Mouse (Mus musculus) embryonic facial prominence, embryonic 11.5 days (tissue): Measurements from ENCODE around the gene Rnf115. TPM values are rescaled to one million over a fixed set of nuclear protein-coding genes. Genes with fewer than 3 reads are reported as not detected.

Source experiments
- ATAC-seq: fragments of 200-750 bp; cut with Nextera tagmentation; replicated peaks from 2 replicates; pipeline ENCODE4 v1.8.0; 2017; ENCODE audit warnings: low read depth; ENCODE audit not compliant: insufficient number of reproducible peaks, low FRiP score, low TSS enrichment
- DNase-seq: peaks from one replicate; pipeline ENCODE4 v3.0.0-alpha.2; 2015; ENCODE audit warnings: low spot score
- H3K27ac ChIP-seq: fragments of 300-500 bp; sonication (generic); replicated peaks from 2 replicates; pipeline ENCODE4 v1.5.1; 2014; ENCODE audit warnings: mild to moderate bottlenecking, low read depth, low read length, control low read depth
- H3K27me3 ChIP-seq: fragments of 300-500 bp; sonication (generic); 2 replicates; pipeline ENCODE4 v1.6.1; 2014; ENCODE audit warnings: mild to moderate bottlenecking, low read length, moderate library complexity, mixed read lengths; ENCODE audit not compliant: control insufficient read depth, insufficient read depth
- H3K36me3 ChIP-seq: fragments of 300-500 bp; sonication (generic); replicated peaks from 2 replicates; pipeline ENCODE4 v1.6.1; 2014; ENCODE audit warnings: low read depth, mild to moderate bottlenecking, low read length, moderate library complexity, mixed read lengths; ENCODE audit not compliant: control insufficient read depth, insufficient read depth
- H3K4me1 ChIP-seq: fragments of 300-500 bp; sonication (generic); 2 replicates; pipeline ENCODE4 v1.6.1; 2014; ENCODE audit warnings: low read length, mixed read lengths; ENCODE audit not compliant: control insufficient read depth, insufficient read depth
- H3K4me2 ChIP-seq: fragments of 300-500 bp; sonication (generic); 2 replicates; pipeline ENCODE4 v1.6.1; 2014; ENCODE audit warnings: low read depth, mild to moderate bottlenecking, control low read depth, low read length, moderate library complexity
- H3K4me3 ChIP-seq: fragments of 300-500 bp; sonication (generic); 2 replicates; pipeline ENCODE4 v1.5.1; 2014; ENCODE audit warnings: low read depth, low read length, control low read depth
- H3K9ac ChIP-seq: fragments of 300-500 bp; sonication (generic); replicated peaks from 2 replicates; pipeline ENCODE4 v1.6.1; 2014; ENCODE audit warnings: mild to moderate bottlenecking, control low read depth, low read length
- H3K9me3 ChIP-seq: fragments of 300-500 bp; sonication (generic); replicated peaks from 2 replicates; pipeline ENCODE4 v1.6.1; 2016; ENCODE audit warnings: mild to moderate bottlenecking, low read length, inconsistent platforms, mixed read lengths; ENCODE audit not compliant: control insufficient read depth
- WGBS: fragments of 180-500 bp; shearing (Covaris S2); extraction: QIAGEN DNeasy Blood & Tissue Kit; methylation state at CpG from one replicate; pipeline ENCODE4 v1.1.7; 2014; 5-methylcytosine and 5-hydroxymethylcytosine counted together
- polyA plus RNA-seq: library from polyadenylated mRNA; unstranded; fragments of >200 nt; fragmentation: Nextera tagmentation; extraction: Ambion mirVana; gene quantifications from 2 replicates; pipeline ENCODE4 v1.2.1, GENCODE M21; 2014

Rnf115 gene
- polyA plus RNA-seq, 1 experiment from 2014 or later = 85.1 TPM

- DNase-seq = no peak
- H3K36me3 ChIP-seq = no peaks in the 10 kb centered on the region
- no peak overlapping the region for H3K4me3 ChIP-seq
- no peak overlapping the region for H3K4me2 ChIP-seq
- no peaks in the 10 kb centered on the region for H3K4me1 ChIP-seq
- 84% methylated on average over 11 of the region's 11 CpGs for WGBS
- H3K9ac ChIP-seq = no peak overlapping the region
- no peak for ATAC-seq
- H3K27ac ChIP-seq = no peak overlapping the region
- no peaks in the 10 kb centered on the region for H3K9me3 ChIP-seq
- peaks cover 5% of the 10 kb centered on the region; the same call in 1 of the 2 replicates for H3K27me3 ChIP-seq
Observed at GRCm38 (mm10) chr3:96688854-96689253, 38.6 kb upstream of the Rnf115 start.

- Histone ChIP-seq H3K9me3 (no peaks in the 10 kb centered on the region), H3K27ac (no peak overlapping the region), H3K9ac (no peak overlapping the region), H3K27me3 (no peaks in the 10 kb centered on the region), H3K36me3 (no peaks in the 10 kb centered on the region), H3K4me2 (no peak overlapping the region), H3K4me3 (no peak overlapping the region), H3K4me1 (no peaks in the 10 kb centered on the region)
- no peak for ATAC-seq
- DNase-seq = no peak
- WGBS = 55% methylated on average over 3 of the region's 3 CpGs
Observed at GRCm38 (mm10) chr3:96690298-96690697, 37.2 kb upstream of the Rnf115 start.

- H3K4me1 ChIP-seq = no peaks in the 10 kb centered on the region
- no peak overlapping the region for H3K9ac ChIP-seq
- H3K36me3 ChIP-seq = no peaks in the 10 kb centered on the region
- no peak for ATAC-seq
- no peak overlapping the region for H3K27ac ChIP-seq
- no peaks in the 10 kb centered on the region for H3K27me3 ChIP-seq
- no peaks in the 10 kb centered on the region for H3K9me3 ChIP-seq
- no peak overlapping the region for H3K4me3 ChIP-seq
- H3K4me2 ChIP-seq = no peak overlapping the region
- WGBS = 20% methylated on average over 3 of the region's 3 CpGs
- DNase-seq = peak; percentile 45
Observed at GRCm38 (mm10) chr3:96692506-96692905, 35.0 kb upstream of the Rnf115 start.

GRCm38 (mm10) chr3:96693579-96693978 is 33.9 kb upstream of the Rnf115 start:
- Histone ChIP-seq H3K4me3 (no peak overlapping the region), H3K4me2 (no peak overlapping the region), H3K36me3 (no peaks in the 10 kb centered on the region), H3K27ac (no peak overlapping the region), H3K4me1 (no peaks in the 10 kb centered on the region), H3K9me3 (no peaks in the 10 kb centered on the region), H3K9ac (no peak overlapping the region), H3K27me3 (no peaks in the 10 kb centered on the region)
- no peak for ATAC-seq
- no peak for DNase-seq
- WGBS = 100% methylated on average over 1 of the region's 1 CpGs

- H3K4me1 ChIP-seq = no peaks in the 10 kb centered on the region
- 0% methylated on average over 35 of the region's 35 CpGs for WGBS
- ATAC-seq (peak; percentile 79), DNase-seq (peak; percentile 91)
- H3K4me3 ChIP-seq = peak within 1 kb of the TSS; percentile 85
- no peaks in the 10 kb centered on the region for H3K27me3 ChIP-seq
- peak within 1 kb of the TSS; percentile 53 for H3K4me2 ChIP-seq
- peak within 1 kb of the TSS; percentile 89 for H3K9ac ChIP-seq
- no peaks in the 10 kb centered on the region for H3K9me3 ChIP-seq
- H3K36me3 ChIP-seq = no peaks in the 10 kb centered on the region; the same call in 1 of the 2 replicates
- peak within 1 kb of the TSS; percentile 92 for H3K27ac ChIP-seq
Observed at GRCm38 (mm10) chr3:96696198-96696765, 31.2 kb upstream of the Rnf115 start, which contains the start of gene Pias3. Gene Pias3, plus strand, starts transcription at chr3:96696384.

GRCm38 (mm10) chr3:96696766-96697732 is 30.4 kb upstream of the Rnf115 start:
- no peaks in the 10 kb centered on the region for H3K27me3 ChIP-seq
- no peaks in the 10 kb centered on the region for H3K9me3 ChIP-seq
- peak overlapping the region; percentile 53 for H3K4me2 ChIP-seq
- H3K4me3 ChIP-seq = peak overlapping the region; percentile 85
- H3K9ac ChIP-seq = peak overlapping the region; percentile 89
- under 1% methylated on average over 80 of the region's 85 CpGs for WGBS
- peak; percentile 93 for DNase-seq
- no peaks in the 10 kb centered on the region for H3K4me1 ChIP-seq
- peak; percentile 90 for ATAC-seq
- H3K27ac ChIP-seq = peak overlapping the region; percentile 92
- H3K36me3 ChIP-seq = no peaks in the 10 kb centered on the region; the same call in 1 of the 2 replicates

- ATAC-seq (no peak), DNase-seq (no peak)
- no peak overlapping the region for H3K4me2 ChIP-seq
- no peak overlapping the region for H3K4me3 ChIP-seq
- no peak overlapping the region for H3K9ac ChIP-seq
- H3K4me1 ChIP-seq = no peaks in the 10 kb centered on the region
- H3K36me3 ChIP-seq = no peaks in the 10 kb centered on the region; the same call in none of the 2 replicates
- no peaks in the 10 kb centered on the region for H3K9me3 ChIP-seq
- 53% methylated on average over 19 of the region's 19 CpGs for WGBS
- no peak overlapping the region for H3K27ac ChIP-seq
- no peaks in the 10 kb centered on the region for H3K27me3 ChIP-seq
Observed at GRCm38 (mm10) chr3:96698993-96699690, 28.3 kb upstream of the Rnf115 start.
